Mouse (Mus musculus) bone marrow macrophage, adult 2 months (primary cell): ENCODE measurements around the gene Wbp2.

ENCODE experiments used
- CTCF ChIP-seq: IDR thresholded peaks from 2 replicates; pipeline ENCODE4 v1.5.1; 2012; ENCODE audit warnings: low read depth, mild to moderate bottlenecking, low read length, moderate library complexity
- POLR2A ChIP-seq: IDR thresholded peaks from 2 replicates; pipeline ENCODE4 v1.6.1; 2012; ENCODE audit warnings: mild to moderate bottlenecking, low read depth, low read length, borderline replicate concordance

DNA sequence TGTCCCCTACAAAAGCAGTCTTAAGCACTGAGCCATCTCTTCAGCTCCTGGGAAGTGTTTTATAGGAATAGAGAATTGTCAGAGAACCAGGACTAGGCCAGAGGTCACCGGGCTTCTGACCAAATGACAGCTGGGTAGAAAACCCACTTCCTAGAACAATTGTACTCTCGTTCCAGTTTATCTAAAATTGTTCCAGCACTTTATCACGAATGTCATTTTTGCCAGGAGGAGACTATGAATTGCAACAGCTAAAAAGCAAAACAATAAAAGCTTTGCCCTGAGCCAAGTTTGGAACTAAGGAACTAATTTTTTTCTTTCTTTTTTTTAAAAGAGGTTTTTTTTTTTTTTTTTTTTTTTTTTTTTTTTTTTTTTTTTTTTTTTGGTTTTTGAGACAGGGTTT lies 8.8 kb upstream of the Wbp2 start:
- TF ChIP-seq POLR2A (no peak), CTCF (no peak)
